Mouse (Mus musculus): ENCODE data around the gene Prss12.

GRCm38 (mm10) chr3:123437608-123438007, 9.1 kb upstream of the Prss12 start:
- TF ChIP-seq CTCF (IDR thresholded peaks at IDR 0.05; ENCODE audit: low read depth, low read length): no peak
- TF ChIP-seq POLR2A (IDR thresholded peaks at IDR 0.05; ENCODE audit: borderline replicate concordance, low read depth, low read length): no peak
